Mouse (Mus musculus) neural tube, embryonic 12.5 days (tissue): ENCODE data around the gene Tbxas1. TPM values are rescaled to one million over a fixed set of nuclear protein-coding genes. Genes with fewer than 3 reads are reported as not detected.

Experiments used
- ATAC-seq: fragments of 200-750 bp; cut with Nextera tagmentation; 2 replicates; pipeline ENCODE4 v1.8.0; 2017; ENCODE audit warnings: low read depth, mild to moderate bottlenecking, moderate TSS enrichment, moderate library complexity; ENCODE audit not compliant: low FRiP score
- H3K27ac ChIP-seq: fragments of 300-500 bp; sonication (generic); 2 replicates; pipeline ENCODE4 v1.5.1; 2016
- H3K27me3 ChIP-seq: fragments of 300-500 bp; sonication (generic); replicated peaks from 2 replicates; pipeline ENCODE4 v1.6.1; 2016; ENCODE audit warnings: mild to moderate bottlenecking
- H3K36me3 ChIP-seq: fragments of 300-500 bp; sonication (generic); 2 replicates; pipeline ENCODE4 v1.6.1; 2016; ENCODE audit warnings: mild to moderate bottlenecking
- H3K4me1 ChIP-seq: fragments of 300-500 bp; sonication (generic); 2 replicates; pipeline ENCODE4 v1.6.1; 2016
- H3K4me2 ChIP-seq: fragments of 300-500 bp; sonication (generic); replicated peaks from 2 replicates; pipeline ENCODE4 v1.6.1; 2016; ENCODE audit warnings: mild to moderate bottlenecking
- H3K4me3 ChIP-seq: fragments of 300-500 bp; sonication (generic); 2 replicates; pipeline ENCODE4 v1.5.1; 2016
- H3K9ac ChIP-seq: fragments of 300-500 bp; sonication (generic); 2 replicates; pipeline ENCODE4 v1.6.1; 2016; ENCODE audit warnings: mild to moderate bottlenecking
- H3K9me3 ChIP-seq: fragments of 300-500 bp; sonication (generic); 2 replicates; pipeline ENCODE4 v1.6.1; 2016; ENCODE audit warnings: mild to moderate bottlenecking
- WGBS: fragments of 180-500 bp; shearing (Covaris S2); methylation state at CpG from one replicate; pipeline ENCODE4 v1.1.7; 2016; 5-methylcytosine and 5-hydroxymethylcytosine counted together
- polyA plus RNA-seq: library from polyadenylated mRNA; unstranded; fragments of >200 nt; fragmentation: Nextera tagmentation; extraction: Ambion mirVana; gene quantifications from 2 replicates; pipeline ENCODE4 v1.2.1, GENCODE M21; 2016

Tbxas1 gene
- polyA plus RNA-seq, 1 experiment from 2014 or later, result 2.3 TPM

DNA sequence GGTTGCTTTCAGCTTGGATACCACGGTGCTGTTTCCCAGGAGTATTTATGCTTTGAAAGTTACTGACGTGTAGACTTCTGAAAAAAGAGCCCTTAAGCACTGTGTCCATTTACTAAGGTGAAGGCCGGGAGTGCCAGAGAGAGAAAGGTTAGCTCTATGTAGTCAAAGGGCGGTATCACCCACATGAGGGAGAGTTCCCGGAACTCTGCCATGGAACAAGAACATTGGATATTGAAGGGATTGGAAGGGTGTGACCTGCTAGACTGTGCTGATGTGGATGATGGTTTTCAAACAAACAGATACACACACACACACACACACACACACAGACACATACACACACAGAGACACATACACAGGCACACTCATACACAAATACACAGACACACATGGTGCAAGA is 82.0 kb downstream of the Tbxas1 start:
- WGBS, result 88% methylated on average over 5 of the region's 5 CpGs
- Histone ChIP-seq H3K9ac (no peak overlapping the region), H3K4me2 (no peak overlapping the region), H3K4me1 (0 out of 2 replicates have a peak, but pooled peaks cover 4% of the 10 kb centered on the region), H3K27me3 (no peaks in the 10 kb centered on the region), H3K27ac (no peak overlapping the region), H3K4me3 (no peak overlapping the region), H3K9me3 (no peaks in the 10 kb centered on the region), H3K36me3 (no peaks in the 10 kb centered on the region)
- ATAC-seq, result no peak

DNA sequence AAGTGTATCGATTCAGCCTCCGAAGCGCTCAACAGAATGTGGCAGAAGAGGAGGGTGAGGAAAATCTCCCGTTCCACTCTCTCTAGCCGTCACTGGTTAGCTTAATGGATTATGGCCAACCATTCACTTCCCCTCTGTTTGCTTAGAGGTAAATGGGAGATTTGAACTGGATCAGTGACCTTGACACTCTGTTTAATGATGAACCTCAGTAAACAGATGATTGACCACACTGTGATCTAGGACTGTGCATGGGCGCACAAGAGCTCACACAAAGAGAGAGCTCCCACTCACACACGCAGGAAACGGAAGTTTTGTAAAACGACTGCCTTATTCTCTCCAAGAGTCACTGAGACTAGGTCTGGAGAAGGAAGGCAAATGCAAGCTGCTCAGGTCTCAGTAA is 84.3 kb downstream of the Tbxas1 start:
- Histone ChIP-seq H3K4me1 (0 out of 2 replicates have a peak, but pooled peaks cover 4% of the 10 kb centered on the region), H3K4me2 (no peak overlapping the region), H3K9me3 (no peaks in the 10 kb centered on the region), H3K9ac (no peak overlapping the region), H3K27ac (no peak overlapping the region), H3K27me3 (no peaks in the 10 kb centered on the region), H3K36me3 (no peaks in the 10 kb centered on the region), H3K4me3 (no peak overlapping the region)
- no peak for ATAC-seq
- 88% methylated on average over 9 of the region's 9 CpGs for WGBS

DNA sequence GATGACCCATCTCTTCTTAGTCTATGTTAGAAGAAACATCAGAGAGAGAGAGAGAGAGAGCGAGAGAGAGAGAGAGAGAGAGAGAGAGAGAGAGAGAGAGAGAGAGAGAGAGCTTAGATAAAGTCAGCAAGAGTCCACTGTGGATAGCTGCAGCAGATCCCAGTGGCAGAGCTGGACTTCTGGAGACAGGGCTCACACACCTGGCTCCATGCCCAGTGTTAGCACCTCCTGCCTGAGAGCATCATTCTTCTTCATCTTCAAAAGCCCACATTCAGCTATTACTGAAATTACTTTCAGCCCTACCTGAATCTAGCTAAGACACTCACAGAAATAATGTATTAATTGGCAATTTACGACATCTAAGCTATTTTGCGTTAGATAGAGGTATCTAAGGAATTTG is 85.2 kb downstream of the Tbxas1 start:
- H3K9ac ChIP-seq, result no peak overlapping the region
- no peak overlapping the region for H3K27ac ChIP-seq
- no peak for ATAC-seq
- no peaks in the 10 kb centered on the region for H3K9me3 ChIP-seq
- H3K4me3 ChIP-seq, result no peak overlapping the region
- no peaks in the 10 kb centered on the region for H3K36me3 ChIP-seq
- WGBS, result 74% methylated on average over 3 of the region's 3 CpGs
- H3K4me1 ChIP-seq, result 0 out of 2 replicates have a peak, but pooled peaks cover 4% of the 10 kb centered on the region
- no peaks in the 10 kb centered on the region for H3K27me3 ChIP-seq
- H3K4me2 ChIP-seq, result no peak overlapping the region

DNA sequence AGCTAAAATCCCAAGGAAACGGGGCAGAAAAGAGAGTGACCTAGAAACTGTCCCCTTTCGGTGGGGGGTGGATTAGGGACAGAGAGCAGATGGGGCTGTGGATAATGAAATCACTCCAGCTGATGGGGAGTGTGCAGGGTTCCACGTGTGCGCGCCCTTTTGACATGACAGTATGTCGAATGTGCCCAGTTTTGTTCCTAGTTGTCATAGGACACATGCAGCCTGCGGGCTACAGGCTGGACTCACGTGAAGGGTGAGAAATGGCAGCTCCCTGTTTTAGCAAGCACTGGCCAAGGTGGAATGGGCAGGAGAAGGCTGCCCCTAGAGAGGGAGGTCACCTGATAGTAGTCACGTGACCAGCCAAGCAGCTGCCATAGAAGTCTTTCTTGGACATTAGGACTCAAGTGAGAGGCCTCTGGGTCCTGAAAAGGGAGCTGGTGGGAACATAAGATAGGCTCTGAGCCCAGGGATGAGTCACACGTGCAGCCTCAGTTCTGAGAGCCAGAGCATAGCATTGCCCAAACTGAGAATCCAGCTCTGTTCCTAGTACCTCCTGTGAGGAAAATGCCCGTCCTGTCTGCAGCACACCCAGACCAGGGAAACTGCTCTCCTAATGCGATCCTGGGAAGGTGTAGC is 85.7 kb downstream of the Tbxas1 start:
- no peak for ATAC-seq
- no peak overlapping the region for H3K9ac ChIP-seq
- H3K36me3 ChIP-seq, result no peaks in the 10 kb centered on the region
- H3K9me3 ChIP-seq, result no peaks in the 10 kb centered on the region
- no peaks in the 10 kb centered on the region for H3K27me3 ChIP-seq
- H3K27ac ChIP-seq, result no peak overlapping the region
- 74% methylated on average over 12 of the region's 12 CpGs for WGBS
- no peak overlapping the region for H3K4me2 ChIP-seq
- 0 out of 2 replicates have a peak, but pooled peaks cover 4% of the 10 kb centered on the region for H3K4me1 ChIP-seq
- H3K4me3 ChIP-seq, result no peak overlapping the region

DNA sequence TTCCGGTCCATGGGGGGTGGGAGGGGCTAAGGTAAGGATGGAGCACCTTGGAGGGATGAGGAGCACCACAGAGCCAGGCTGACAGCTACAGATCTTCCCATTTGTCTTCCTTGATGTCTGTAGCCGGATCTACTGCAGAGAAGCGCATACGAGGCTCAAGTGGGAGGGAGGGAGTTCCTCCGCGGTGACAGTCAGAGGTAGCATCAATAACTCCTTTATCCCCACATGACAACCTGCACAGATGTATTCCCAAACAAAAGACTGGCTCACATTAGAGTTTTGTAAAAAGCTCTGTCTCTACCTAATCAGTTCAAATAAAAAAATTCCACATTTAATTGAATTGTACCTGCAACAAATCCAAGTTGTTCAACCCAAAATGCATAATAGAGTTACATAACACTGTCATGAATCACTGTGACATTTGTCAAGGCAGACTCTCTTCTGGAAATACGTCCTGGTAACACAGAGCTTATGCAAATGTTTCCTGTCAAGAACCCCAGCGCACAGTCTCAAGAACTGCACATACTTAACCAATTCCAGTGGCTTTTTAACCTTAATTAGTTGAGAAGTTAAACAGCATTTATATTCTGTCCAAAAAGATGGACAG is 86.3 kb downstream of the Tbxas1 start:
- Histone ChIP-seq H3K4me3 (no peak overlapping the region), H3K36me3 (no peaks in the 10 kb centered on the region), H3K4me2 (no peak overlapping the region), H3K9ac (no peak overlapping the region), H3K9me3 (no peaks in the 10 kb centered on the region), H3K4me1 (0 out of 2 replicates have a peak, but pooled peaks cover 4% of the 10 kb centered on the region), H3K27ac (no peak overlapping the region), H3K27me3 (no peaks in the 10 kb centered on the region)
- 54% methylated on average over 8 of the region's 8 CpGs for WGBS
- no peak for ATAC-seq

DNA sequence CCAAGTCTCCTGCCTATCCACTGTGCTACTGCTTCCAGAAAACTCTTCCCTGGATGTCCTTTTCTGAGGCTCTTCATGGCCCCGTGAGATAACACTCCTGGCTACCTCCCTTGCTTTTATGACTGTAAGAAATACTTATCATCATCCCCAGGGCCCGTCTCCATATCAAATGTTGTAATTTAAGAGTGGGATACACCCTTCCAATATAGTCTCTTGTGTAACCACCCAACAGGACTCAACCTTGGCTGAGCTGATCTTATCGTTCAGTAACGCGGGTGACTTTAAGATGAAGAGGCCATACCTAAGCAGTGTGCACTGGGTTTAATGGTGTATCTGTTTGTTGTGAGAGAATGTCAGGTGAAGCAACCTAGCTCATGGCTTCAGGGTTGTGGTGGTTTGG is 91.6 kb downstream of the Tbxas1 start:
- H3K36me3 ChIP-seq, result no peaks in the 10 kb centered on the region
- H3K4me3 ChIP-seq, result no peak overlapping the region
- no peaks in the 10 kb centered on the region for H3K9me3 ChIP-seq
- no peaks in the 10 kb centered on the region for H3K27me3 ChIP-seq
- no peak overlapping the region for H3K27ac ChIP-seq
- H3K4me2 ChIP-seq, result no peak overlapping the region
- no peak overlapping the region for H3K9ac ChIP-seq
- H3K4me1 ChIP-seq, result 0 out of 2 replicates have a peak, but pooled peaks cover 6% of the 10 kb centered on the region
- WGBS, result 93% methylated on average over 5 of the region's 5 CpGs
- ATAC-seq, result no peak

DNA sequence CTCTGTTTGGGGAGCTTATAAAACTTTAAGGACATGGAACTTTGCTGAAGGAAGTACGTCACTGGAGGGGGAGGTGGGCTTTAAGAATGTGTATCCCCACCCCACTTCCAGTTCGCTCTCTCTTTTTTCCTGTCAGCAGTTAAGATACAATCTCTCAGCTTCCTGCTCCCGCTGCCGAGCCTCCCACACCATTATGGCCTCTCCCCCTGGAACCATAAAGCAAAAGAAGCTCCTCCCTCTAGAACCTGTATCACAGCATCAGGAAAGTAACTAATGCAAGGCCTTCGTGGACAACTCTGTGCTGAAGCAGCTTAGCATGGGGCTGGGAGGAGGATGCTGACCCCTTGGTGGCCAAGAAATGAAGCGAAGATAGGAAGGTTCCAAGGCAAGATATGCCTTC is 92.1 kb downstream of the Tbxas1 start:
- Histone ChIP-seq H3K36me3 (no peaks in the 10 kb centered on the region), H3K4me2 (no peak overlapping the region), H3K4me3 (no peak overlapping the region), H3K27ac (no peak overlapping the region), H3K27me3 (no peaks in the 10 kb centered on the region), H3K9me3 (no peaks in the 10 kb centered on the region), H3K4me1 (0 out of 2 replicates have a peak, but pooled peaks cover 6% of the 10 kb centered on the region), H3K9ac (no peak overlapping the region)
- no peak for ATAC-seq
- 70% methylated on average over 6 of the region's 6 CpGs for WGBS

DNA sequence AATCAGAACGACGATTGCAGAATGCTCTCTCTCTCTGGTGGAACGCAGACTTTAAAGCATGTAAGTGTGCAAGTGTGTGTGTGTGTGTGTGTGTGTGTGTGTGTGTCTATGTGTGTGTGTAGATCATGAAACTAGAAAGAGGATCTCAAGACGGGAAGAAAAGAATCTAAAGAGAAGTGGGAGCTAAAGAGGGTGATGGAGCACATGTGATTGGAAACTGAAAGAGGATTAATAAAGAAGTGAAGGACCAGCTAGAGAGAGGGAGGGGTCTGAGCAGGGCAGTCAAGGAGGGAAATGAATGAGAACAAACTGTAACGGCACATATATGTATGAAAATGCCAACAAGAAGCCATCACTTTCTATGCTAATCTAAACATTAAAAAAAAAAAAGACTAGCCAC is 92.8 kb downstream of the Tbxas1 start:
- H3K27me3 ChIP-seq, result no peaks in the 10 kb centered on the region
- H3K4me3 ChIP-seq, result no peak overlapping the region
- no peak overlapping the region for H3K9ac ChIP-seq
- ATAC-seq, result no peak
- no peak overlapping the region for H3K27ac ChIP-seq
- no peak overlapping the region for H3K4me2 ChIP-seq
- no peaks in the 10 kb centered on the region for H3K36me3 ChIP-seq
- H3K9me3 ChIP-seq, result no peaks in the 10 kb centered on the region
- 86% methylated on average over 5 of the region's 5 CpGs for WGBS
- H3K4me1 ChIP-seq, result 0 out of 2 replicates have a peak, but pooled peaks cover 6% of the 10 kb centered on the region

DNA sequence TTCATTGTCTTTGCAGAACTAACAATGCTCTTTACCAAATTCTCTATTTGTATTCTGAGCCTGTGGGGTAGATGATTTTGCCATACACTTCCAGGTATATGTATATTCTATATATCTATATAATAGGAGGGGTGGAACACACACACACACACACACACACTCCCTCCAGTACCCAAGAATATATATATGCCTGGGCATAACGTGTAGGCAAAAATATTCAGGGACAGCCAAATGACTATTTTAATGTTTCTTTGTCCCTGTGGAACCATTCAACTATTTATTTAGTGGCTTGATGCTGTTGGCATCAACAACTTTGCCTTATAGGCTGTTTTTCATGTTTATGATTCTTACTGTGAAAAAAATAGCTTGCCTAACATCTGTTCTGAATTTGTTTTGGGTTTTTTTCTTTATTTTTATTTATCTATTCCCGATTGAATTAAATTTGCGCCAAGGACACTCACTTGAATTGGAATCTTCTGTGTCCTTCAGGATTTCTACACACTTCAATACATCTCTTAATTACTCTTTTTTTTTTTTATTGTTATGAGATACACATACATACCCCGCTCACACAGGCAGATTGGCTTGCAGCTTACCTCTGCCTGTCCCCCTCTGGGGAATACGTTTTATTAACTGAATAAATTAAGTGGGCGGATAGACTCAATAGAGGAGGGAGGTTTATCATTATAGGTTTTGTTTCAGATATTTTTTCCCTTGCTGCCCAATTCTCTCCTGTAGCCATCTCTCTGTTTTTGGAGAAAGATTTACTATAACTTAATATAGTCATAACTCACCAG is 94.9 kb downstream of the Tbxas1 start:
- peak; percentile 83 for ATAC-seq
- Histone ChIP-seq H3K36me3 (no peaks in the 10 kb centered on the region), H3K4me2 (no peak overlapping the region), H3K4me3 (no peak overlapping the region), H3K4me1 (0 out of 2 replicates have a peak, but pooled peaks cover 6% of the 10 kb centered on the region), H3K9ac (no peak overlapping the region), H3K27ac (peak overlapping the region; percentile 42; the same call in 1 of the 2 replicates), H3K9me3 (no peaks in the 10 kb centered on the region), H3K27me3 (no peaks in the 10 kb centered on the region)
- 66% methylated on average over 6 of the region's 6 CpGs for WGBS

DNA sequence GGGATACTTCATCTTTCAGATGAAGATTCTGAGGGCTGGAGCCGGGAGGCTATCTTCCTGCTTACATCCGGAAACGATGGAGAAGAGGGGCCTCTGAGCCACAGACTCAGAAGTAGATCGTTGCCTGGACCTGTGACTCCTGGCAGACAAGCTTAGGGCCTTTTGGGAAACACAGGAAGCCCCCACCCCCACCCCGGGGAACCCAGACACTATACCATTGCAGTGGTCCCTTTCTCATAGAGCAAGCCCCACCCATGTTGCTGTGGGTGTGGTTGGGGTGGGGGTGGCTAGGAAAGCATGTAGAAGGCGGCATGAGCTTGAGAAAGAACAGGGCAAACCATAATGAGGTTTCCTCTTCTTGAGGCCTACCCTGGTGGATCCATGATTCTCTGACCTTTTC is 95.6 kb downstream of the Tbxas1 start:
- Histone ChIP-seq H3K4me3 (no peak overlapping the region), H3K4me1 (0 out of 2 replicates have a peak, but pooled peaks cover 6% of the 10 kb centered on the region), H3K9ac (no peak overlapping the region), H3K27ac (peak overlapping the region; percentile 42; the same call in 1 of the 2 replicates), H3K9me3 (no peaks in the 10 kb centered on the region), H3K36me3 (no peaks in the 10 kb centered on the region), H3K4me2 (no peak overlapping the region), H3K27me3 (no peaks in the 10 kb centered on the region)
- peak; percentile 57 for ATAC-seq
- 71% methylated on average over 6 of the region's 6 CpGs for WGBS

DNA sequence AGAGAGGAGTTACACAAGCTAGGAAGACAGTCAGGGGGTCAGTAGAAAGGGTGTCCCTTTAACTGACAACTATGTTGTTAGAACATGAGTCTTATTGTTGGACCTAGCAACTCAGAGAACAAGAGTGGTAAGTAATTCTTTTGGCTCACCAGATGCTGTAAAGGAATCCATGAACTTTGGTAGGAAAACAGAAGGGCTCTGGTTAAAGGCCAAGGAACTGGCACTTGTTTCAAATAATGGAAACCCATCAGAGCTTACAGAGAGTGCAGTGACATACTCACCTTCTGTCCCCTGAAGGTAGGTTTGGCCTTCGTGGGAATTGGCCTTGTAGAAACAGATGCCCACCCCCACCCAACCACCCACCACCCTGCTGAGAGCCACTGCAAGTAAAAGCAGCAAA is 97.6 kb downstream of the Tbxas1 start:
- Histone ChIP-seq H3K4me3 (no peak overlapping the region), H3K27me3 (no peaks in the 10 kb centered on the region), H3K27ac (no peak overlapping the region), H3K4me1 (0 out of 2 replicates have a peak, but pooled peaks cover 6% of the 10 kb centered on the region), H3K4me2 (no peak overlapping the region), H3K9me3 (no peaks in the 10 kb centered on the region), H3K9ac (no peak overlapping the region), H3K36me3 (no peaks in the 10 kb centered on the region)
- 55% methylated on average over 1 of the region's 1 CpGs for WGBS
- ATAC-seq, result no peak

DNA sequence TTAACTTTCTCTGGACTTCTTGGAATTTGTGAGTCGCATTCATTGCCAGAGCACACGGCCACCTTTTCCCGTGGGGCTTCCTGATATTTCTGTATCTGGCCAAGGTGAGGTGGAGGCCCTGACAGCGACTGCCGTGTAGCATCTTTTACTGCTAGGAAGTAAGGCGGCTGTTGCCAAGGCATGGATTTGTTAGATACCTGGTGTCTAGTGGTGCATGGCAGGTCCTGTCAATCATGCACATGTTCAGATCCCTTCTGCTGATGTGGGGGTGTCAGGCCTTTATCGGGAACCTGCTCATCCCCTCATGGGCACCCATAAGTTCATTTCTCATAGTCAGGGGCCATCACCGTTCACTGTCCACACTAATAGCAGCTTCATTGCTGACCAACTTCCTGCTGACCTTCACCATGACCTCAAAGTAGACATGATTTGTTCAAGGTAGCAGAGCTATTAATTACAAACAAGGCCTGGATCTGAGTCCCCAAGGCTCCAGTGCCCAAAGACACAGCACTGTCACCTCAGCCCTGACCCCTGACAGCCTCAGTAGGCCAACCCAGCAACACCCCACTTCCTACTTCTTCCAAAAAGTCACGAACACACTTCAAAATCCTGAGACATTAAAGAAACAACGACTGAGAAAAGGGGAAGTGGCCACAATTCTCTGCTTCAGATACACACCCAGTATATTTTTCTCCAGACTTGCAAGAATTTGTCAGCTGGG is 98.4 kb downstream of the Tbxas1 start:
- Histone ChIP-seq H3K9me3 (no peaks in the 10 kb centered on the region), H3K27me3 (no peaks in the 10 kb centered on the region), H3K4me2 (no peak overlapping the region), H3K27ac (no peak overlapping the region), H3K9ac (no peak overlapping the region), H3K36me3 (no peaks in the 10 kb centered on the region), H3K4me1 (0 out of 2 replicates have a peak, but pooled peaks cover 6% of the 10 kb centered on the region), H3K4me3 (no peak overlapping the region)
- WGBS, result 92% methylated on average over 10 of the region's 10 CpGs
- ATAC-seq, result no peak
